25 mouse cellular contexts compared by ENCODE assay signal in the genomic region with DNA sequence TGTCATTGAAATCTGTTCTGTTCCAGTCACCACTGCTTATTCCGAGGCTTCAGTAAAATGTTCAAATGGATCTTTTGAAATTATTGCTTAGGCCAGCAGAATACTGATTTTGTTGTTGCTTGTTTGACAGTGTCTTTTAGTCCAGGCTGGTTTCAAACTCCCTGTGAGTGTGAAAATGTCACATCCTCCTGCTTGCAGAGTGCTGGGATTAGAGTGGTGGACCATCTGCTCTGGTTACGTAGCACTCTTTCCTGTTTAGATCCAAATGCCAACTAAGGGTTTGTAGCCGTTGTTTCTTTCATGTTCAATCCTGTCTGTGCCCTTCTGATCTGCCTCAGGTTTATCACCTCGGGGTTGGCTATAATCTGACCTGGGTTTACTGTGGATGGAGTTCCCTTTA.
"Had no signal": no experiment of that assay in that cellular context is flagged by ENCODE, and none has a peak within 500 bp of the region (broad histone marks: within the 10 kb centered on the region; RNA-seq: fewer than 3 reads in every experiment).

No protein-coding gene starts in this region.

- H3K27ac ChIP-seq: heart, embryonic 10.5 days; hindbrain, embryonic 10.5 days; hindbrain, embryonic 12.5 days; hindbrain, embryonic 14.5 days; intestine, embryonic 15.5 days; left cerebral cortex, adult 2 months; limb, embryonic 10.5 days; limb, embryonic 12.5 days; liver, embryonic 13.5 days; liver, embryonic 15.5 days had no signal

- H3K4me2 ChIP-seq: heart, embryonic 12.5 days; hindbrain, embryonic 12.5 days; hindbrain, embryonic 14.5 days; intestine, embryonic 15.5 days; limb, embryonic 12.5 days; liver, embryonic 11.5 days; liver, embryonic 13.5 days; liver, embryonic 15.5 days had no signal

- H3K4me1 ChIP-seq: heart, embryonic 10.5 days; heart, embryonic 12.5 days; hindbrain, embryonic 10.5 days; hindbrain, embryonic 12.5 days; intestine, embryonic 15.5 days; limb, embryonic 10.5 days; limb, embryonic 12.5 days; liver, embryonic 13.5 days; liver, embryonic 15.5 days had no signal

- ATAC-seq: hindbrain, embryonic 16.5 days; inflammation-experienced regulatory T-cells, adult 6 months; intestine, embryonic 15.5 days; intestine, postnatal 0 days had no signal

- H3K27me3 ChIP-seq: heart, embryonic 12.5 days; hindbrain, embryonic 12.5 days; intestine, embryonic 15.5 days; limb, embryonic 12.5 days; liver, embryonic 13.5 days; liver, embryonic 15.5 days had no signal

- H3K9ac ChIP-seq: heart, embryonic 12.5 days; hindbrain, embryonic 12.5 days; hindbrain, embryonic 14.5 days; intestine, embryonic 15.5 days; limb, embryonic 12.5 days; liver, embryonic 13.5 days; liver, embryonic 15.5 days had no signal

- DNase-seq: gastrocnemius, postnatal 14 days; heart, adult 18-20 months; heart, postnatal 10 days; heart, postnatal 4 days; kidney, adult 18-20 months; kidney, adult 8-10 months; kidney, postnatal 10 days; kidney, postnatal 25 days; kidney, postnatal 4 days; liver; liver, embryonic 13.5 days had no signal

- H3K4me3 ChIP-seq: heart, embryonic 10.5 days; heart, embryonic 12.5 days; hindbrain, embryonic 10.5 days; hindbrain, embryonic 12.5 days; intestine, embryonic 15.5 days; left cerebral cortex, adult 2 months; limb, embryonic 10.5 days; limb, embryonic 12.5 days; liver, embryonic 13.5 days; liver, embryonic 15.5 days had no signal

- H3K9me3 ChIP-seq: heart, embryonic 10.5 days; heart, embryonic 12.5 days; hindbrain, embryonic 10.5 days; hindbrain, embryonic 12.5 days; intestine, embryonic 15.5 days; limb, embryonic 10.5 days; limb, embryonic 12.5 days; liver, embryonic 13.5 days; liver, embryonic 15.5 days had no signal

- H3K36me3 ChIP-seq: heart, embryonic 10.5 days; heart, embryonic 12.5 days; hindbrain, embryonic 10.5 days; hindbrain, embryonic 12.5 days; intestine, embryonic 15.5 days; limb, embryonic 10.5 days; limb, embryonic 12.5 days; liver, embryonic 13.5 days; liver, embryonic 15.5 days had no signal
